Mouse (Mus musculus) CH12.LX (cell line): ENCODE measurements around the gene Cacna1c. TPM values are rescaled to one million over a fixed set of nuclear protein-coding genes. Genes with fewer than 3 reads are reported as not detected.

Experiments used
- DNase-seq: peaks from one replicate; pipeline ENCODE4 v3.0.0-alpha.2; 2013; ENCODE audit errors: extremely low read depth
- H3K27ac ChIP-seq: 2 replicates; pipeline ENCODE4 v1.5.1; 2012; ENCODE audit warnings: low read depth, mild to moderate bottlenecking, control low read depth, moderate library complexity; ENCODE audit not compliant: insufficient read depth
- H3K27me3 ChIP-seq: replicated peaks from 2 replicates; pipeline ENCODE3; 2012; ENCODE audit warnings: inconsistent platforms
- H3K36me3 ChIP-seq, 2 experiments: replicated peaks in 1 of 2; 2 replicates each; pipeline versions ENCODE3 to v1.6.1; 2012; ENCODE audit warnings: inconsistent platforms in 1 of 2, low read length in 1 of 2, mild to moderate bottlenecking in 1 of 2, mixed read lengths in 1 of 2, moderate library complexity in 1 of 2; ENCODE audit not compliant: control insufficient read depth in 1 of 2, insufficient read depth in 1 of 2
- H3K4me1 ChIP-seq, 2 experiments: 2 replicates each; pipeline ENCODE4 v1.6.1; 2012; ENCODE audit warnings: inconsistent platforms in 1 of 2, moderate library complexity in 1 of 2; ENCODE audit not compliant: insufficient read depth in 2 of 2, control insufficient read depth in 1 of 2
- H3K4me2 ChIP-seq: 2 replicates; pipeline ENCODE4 v1.6.1; 2012; ENCODE audit warnings: low read depth, mild to moderate bottlenecking, control low read depth; ENCODE audit not compliant: poor library complexity, insufficient read depth, severe bottlenecking
- H3K4me3 ChIP-seq, 3 experiments: fragments of 150-350 bp in 1 of 3; sonication (generic) in 1 of 3; replicated peaks in 1 of 3; 2 replicates each; pipeline versions ENCODE3 to v1.5.1; 2011 to 2012; ENCODE audit warnings: low read depth in 2 of 3, low read length in 2 of 3, mild to moderate bottlenecking in 2 of 3, moderate library complexity in 2 of 3, control low read depth in 1 of 3, improper control_type of control experiment in 1 of 3, inconsistent platforms in 1 of 3, mixed read lengths in 1 of 3; ENCODE audit not compliant: poor library complexity in 1 of 3
- H3K79me2 ChIP-seq: replicated peaks from 2 replicates; pipeline ENCODE4 v1.6.1; 2012; ENCODE audit warnings: mild to moderate bottlenecking, moderate library complexity; ENCODE audit not compliant: control insufficient read depth, poor library complexity, insufficient read depth, severe bottlenecking; ENCODE audit errors: extremely low read depth
- H3K9ac ChIP-seq: 2 replicates; pipeline ENCODE4 v1.6.1; 2012; ENCODE audit warnings: low read depth, mild to moderate bottlenecking, control low read depth, moderate library complexity; ENCODE audit not compliant: insufficient read depth
- H3K9me3 ChIP-seq: replicated peaks from 2 replicates; pipeline ENCODE3; 2012; ENCODE audit warnings: low read length, inconsistent platforms, mixed read lengths
- BHLHE40 ChIP-seq: IDR thresholded peaks from 2 replicates; pipeline ENCODE4 v1.6.1; 2011; ENCODE audit warnings: mild to moderate bottlenecking, low read depth, low read length, improper control_type of control experiment
- CHD1 ChIP-seq: IDR thresholded peaks from 2 replicates; pipeline ENCODE4 v1.6.1; 2012; ENCODE audit warnings: low read depth, low read length, improper control_type of control experiment, inconsistent platforms
- CTCF ChIP-seq, 2 experiments: IDR thresholded peaks in 1 of 2; conservative IDR thresholded peaks in 1 of 2; 2 replicates each; pipeline ENCODE4 v1.5.1; 2011 to 2012; ENCODE audit warnings: low read depth in 2 of 2, low read length in 2 of 2, improper control_type of control experiment in 1 of 2, inconsistent platforms in 1 of 2, mild to moderate bottlenecking in 1 of 2, moderate library complexity in 1 of 2
- E2F4 ChIP-seq: IDR thresholded peaks from 2 replicates; pipeline ENCODE4 v1.6.1; 2011; ENCODE audit warnings: low read depth, low read length, improper control_type of control experiment; ENCODE audit not compliant: insufficient replicate concordance
- GABPA ChIP-seq: IDR thresholded peaks from 2 replicates; pipeline ENCODE4 v1.6.1; 2012; ENCODE audit warnings: low read depth, low read length, improper control_type of control experiment, inconsistent platforms; ENCODE audit not compliant: insufficient replicate concordance
- HCFC1 ChIP-seq: IDR thresholded peaks from 2 replicates; pipeline ENCODE4 v1.6.1; 2012; ENCODE audit warnings: low read depth, mild to moderate bottlenecking, inconsistent platforms, low read length, improper control_type of control experiment
- IRF4 ChIP-seq: IDR thresholded peaks from 2 replicates; pipeline ENCODE4 v1.6.1; 2014; ENCODE audit warnings: low read depth, mild to moderate bottlenecking, inconsistent platforms, low read length, improper control_type of control experiment
- MAZ ChIP-seq: IDR thresholded peaks from 2 replicates; pipeline ENCODE4 v1.6.1; 2012; ENCODE audit warnings: low read depth, mild to moderate bottlenecking, inconsistent platforms, low read length, improper control_type of control experiment, moderate library complexity
- MEF2A ChIP-seq: IDR thresholded peaks from 2 replicates; pipeline ENCODE4 v1.6.1; 2014; ENCODE audit warnings: low read depth, mild to moderate bottlenecking, inconsistent platforms, low read length, improper control_type of control experiment, borderline replicate concordance
- MYC ChIP-seq: IDR thresholded peaks from 2 replicates; pipeline ENCODE4 v1.6.1; 2011; ENCODE audit warnings: low read depth, mild to moderate bottlenecking, improper control_type of control experiment, low read length
- NELFE ChIP-seq: IDR thresholded peaks from 2 replicates; pipeline ENCODE4 v1.6.1; 2011; ENCODE audit warnings: low read depth, low read length, improper control_type of control experiment
- NRF1 ChIP-seq: IDR thresholded peaks from 2 replicates; pipeline ENCODE4 v1.6.1; 2014; ENCODE audit warnings: low read depth, mild to moderate bottlenecking, inconsistent platforms, low read length, improper control_type of control experiment, moderate library complexity
- PAX5 ChIP-seq: IDR thresholded peaks from 2 replicates; pipeline ENCODE4 v1.6.1; 2012; ENCODE audit warnings: low read length, inconsistent platforms, mixed read lengths
- RAD21 ChIP-seq: IDR thresholded peaks from 2 replicates; pipeline ENCODE4 v1.6.1; 2011; ENCODE audit warnings: low read depth, mild to moderate bottlenecking, low read length, improper control_type of control experiment, moderate library complexity
- SIN3A ChIP-seq: IDR thresholded peaks from 2 replicates; pipeline ENCODE4 v1.6.1; 2012; ENCODE audit warnings: low read length, improper control_type of control experiment, inconsistent platforms
- TCF12 ChIP-seq: IDR thresholded peaks from 2 replicates; pipeline ENCODE4 v1.6.1; 2014; ENCODE audit warnings: low read depth, mild to moderate bottlenecking, inconsistent platforms, low read length, improper control_type of control experiment
- UBTF ChIP-seq: IDR thresholded peaks from 2 replicates; pipeline ENCODE4 v1.6.1; 2012; ENCODE audit warnings: low read depth, mild to moderate bottlenecking, inconsistent platforms, low read length, improper control_type of control experiment, moderate library complexity
- USF1 ChIP-seq: IDR thresholded peaks from 2 replicates; pipeline ENCODE4 v1.6.1; 2014; ENCODE audit warnings: low read depth, mild to moderate bottlenecking, inconsistent platforms, low read length, improper control_type of control experiment
- ZKSCAN1 ChIP-seq: IDR thresholded peaks from 2 replicates; pipeline ENCODE4 v1.6.1; 2012; ENCODE audit warnings: low read depth, inconsistent platforms, low read length, improper control_type of control experiment, borderline replicate concordance
- dilution Hi-C: fragments of 300-500 bp; cut with MboI; formaldehyde crosslinking; loops from 2 replicates; pipeline ENCODE4 v1.14.3; 2020; ENCODE audit warnings: low sequenced_read_pairs; ENCODE audit not compliant: extremely low pct_unique_long_range_greater_than_20kb, extremely low pct_ligation_motif_present
- in situ Hi-C: fragments of 300-500 bp; cut with MboI; formaldehyde crosslinking; loops from 3 replicates; pipeline ENCODE4 v1.14.3; 2019; ENCODE audit warnings: low sequenced_read_pairs, low pct_ligation_motif_present, low pct_unique_long_range_greater_than_20kb, mixed read lengths
- polyA plus RNA-seq: library from polyadenylated mRNA; unstranded; fragments of >175 nt; gene quantifications from 2 replicates; pipeline ENCODE4 v1.2.1, GENCODE M21; 2012; ENCODE audit warnings: low read depth; ENCODE audit not compliant: insufficient read length
- total RNA-seq, 2 experiments: library from RNA; depleted of rRNA; stranded (reverse); fragments of 300-350 nt in 1 of 2; fragments of >200 nt in 1 of 2; gene quantifications; 2 replicates each; pipeline ENCODE4 v1.2.3; 2012 to 2014

The Cacna1c gene
- total and polyA plus RNA-seq, 3 experiments, result 0.04 TPM; not detected in 2

- TF ChIP-seq ZKSCAN1 (no peak), NELFE (no peak)
- TF ChIP-seq, all 38 proteins: peak for 0
Measured at GRCm38 (mm10) chr6:118907704-118908103, 288.5 kb downstream of the Cacna1c start (continued).

- no peaks in the 10 kb centered on the region for H3K4me1 ChIP-seq
- TF ChIP-seq UBTF, result no peak
- no peak for TF ChIP-seq PAX5
- no peak for TF ChIP-seq CTCF (conservative IDR thresholded peaks at IDR 0.05 in 1 of 2, IDR thresholded peaks at IDR 0.05 in 1 of 2; ENCODE audit: low read depth in 2 of 2, low read length in 2 of 2)
- no peak for TF ChIP-seq BHLHE40
- TF ChIP-seq NRF1, result no peak
- TF ChIP-seq ZKSCAN1, result no peak
- no peak for TF ChIP-seq MAZ
- no peak for TF ChIP-seq HCFC1
- no peak for TF ChIP-seq SIN3A
- H3K4me2 ChIP-seq, result no peak overlapping the region
- no peak overlapping the region for H3K9ac ChIP-seq
- dilution Hi-C loops, result no loop called here
- no peaks in the 10 kb centered on the region for H3K36me3 ChIP-seq
- no peak overlapping the region for H3K27ac ChIP-seq
- DNase-seq, result no peak
- peaks cover 11% of the 10 kb centered on the region for H3K9me3 ChIP-seq
- H3K79me2 ChIP-seq, result no peaks in the 10 kb centered on the region
- H3K4me3 ChIP-seq, result no peak overlapping the region
- peaks cover 91% of the 10 kb centered on the region for H3K27me3 ChIP-seq
- in situ Hi-C loops, result no loop called here
Measured at GRCm38 (mm10) chr6:118906878-118907277, 289.3 kb downstream of the Cacna1c start.

GRCm38 (mm10) chr6:118899688-118900087 lies 296.5 kb downstream of the Cacna1c start:
- DNase-seq, result no peak
- Histone ChIP-seq H3K4me2 (no peak overlapping the region), H3K9me3 (no peaks in the 10 kb centered on the region), H3K9ac (no peak overlapping the region), H3K27me3 (peaks cover 87% of the 10 kb centered on the region), H3K27ac (no peak overlapping the region), H3K4me1 (no peaks in the 10 kb centered on the region), H3K4me3 (no peak overlapping the region), H3K36me3 (no peaks in the 10 kb centered on the region), H3K79me2 (no peaks in the 10 kb centered on the region)
- in situ Hi-C loops (no loop called here), dilution Hi-C loops (no loop called here)
- TF ChIP-seq RAD21 (no peak), MEF2A (no peak), IRF4 (no peak), SIN3A (no peak), MYC (no peak), E2F4 (no peak), GABPA (no peak), UBTF (no peak), ZKSCAN1 (no peak), TCF12 (no peak), CTCF (conservative IDR thresholded peaks at IDR 0.05 in 1 of 2, IDR thresholded peaks at IDR 0.05 in 1 of 2; ENCODE audit: low read depth in 2 of 2, low read length in 2 of 2) (no peak), CHD1 (no peak), USF1 (no peak)
- TF ChIP-seq, all 38 proteins: peak for 0
